Mouse (Mus musculus): ENCODE data around the gene Gphn. TPM values are rescaled to one million over a fixed set of nuclear protein-coding genes. Genes with fewer than 3 reads are reported as not detected.
A peak's percentile ranks its signal among the peaks of the same experiment; 100 is the strongest.

Gene Gphn
- 12.8 and 13.9 TPM in 2 replicates for polyA plus RNA-seq (2015; fragmentation: Nextera tagmentation; extraction: Ambion mirVana)

DNA sequence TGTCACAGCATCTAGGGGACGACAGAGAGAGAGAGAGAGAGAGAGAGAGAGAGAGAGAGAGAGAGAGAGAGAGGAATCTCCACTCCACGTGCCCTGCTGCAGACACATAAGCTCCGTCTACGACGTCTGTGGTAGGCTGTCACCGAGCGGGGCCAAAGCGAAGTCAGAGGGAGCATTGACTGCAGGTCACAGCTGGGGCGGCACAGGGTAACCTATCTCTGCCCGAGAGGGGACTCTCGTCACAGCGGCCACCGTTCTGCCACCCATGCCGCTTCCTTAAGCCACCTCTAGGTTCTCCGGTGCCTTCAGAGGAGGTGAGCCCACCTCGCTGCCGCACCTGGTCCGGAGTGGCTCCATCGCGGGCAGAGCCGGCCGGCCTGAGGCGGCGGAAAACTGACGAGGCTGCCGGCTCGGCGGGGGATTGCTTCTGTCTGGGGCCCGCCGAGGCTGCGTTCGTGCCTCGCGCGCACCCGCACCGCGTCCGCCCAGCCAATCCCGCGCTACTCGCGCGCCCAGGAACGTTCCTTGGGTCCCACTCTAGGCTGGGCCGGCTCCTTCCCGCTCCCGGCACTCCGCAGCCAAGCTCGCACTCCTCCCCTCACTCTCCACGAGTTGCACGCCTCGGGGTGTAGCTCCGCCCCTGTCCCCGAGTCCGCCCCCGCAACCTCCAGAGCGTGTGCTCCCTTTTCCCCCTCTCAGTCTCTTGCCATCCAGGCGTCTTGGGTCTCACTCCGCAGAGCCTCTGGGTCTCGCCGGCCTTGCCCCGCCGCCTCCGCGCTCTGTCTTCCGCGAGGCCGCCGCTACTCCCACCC is at the start of gene Gphn:
TSS of gene Gphn (plus strand) at position 673 of the 812 bp plus-strand sequence.
- under 1% methylated on average over 70 of the region's 70 CpGs for WGBS
- H3K27ac ChIP-seq (ENCODE audit: low read length), result peak within 1 kb of the TSS; percentile 100
- H3K4me3 ChIP-seq (ENCODE audit: low read length), result peak within 1 kb of the TSS; percentile 96
- peaks cover 3% of the 10 kb centered on the region; the same call in 1 of the 2 replicates for H3K4me1 ChIP-seq (ENCODE audit: control insufficient read depth, insufficient read depth, low read length)
- H3K9ac ChIP-seq (ENCODE audit: low read depth, low read length), result peak within 1 kb of the TSS; percentile 89
- peak within 1 kb of the TSS; percentile 78 for H3K4me2 ChIP-seq (ENCODE audit: low read depth, low read length)
- no peaks in the 10 kb centered on the region for H3K9me3 ChIP-seq (ENCODE audit: control insufficient read depth, low read length)
- no peaks in the 10 kb centered on the region for H3K36me3 ChIP-seq (ENCODE audit: control insufficient read depth, insufficient read depth, low read length)
- H3K27me3 ChIP-seq (replicated peaks; ENCODE audit: control insufficient read depth, insufficient read depth, low read length), result no peaks in the 10 kb centered on the region
- ATAC-seq, result peak; percentile 98

DNA sequence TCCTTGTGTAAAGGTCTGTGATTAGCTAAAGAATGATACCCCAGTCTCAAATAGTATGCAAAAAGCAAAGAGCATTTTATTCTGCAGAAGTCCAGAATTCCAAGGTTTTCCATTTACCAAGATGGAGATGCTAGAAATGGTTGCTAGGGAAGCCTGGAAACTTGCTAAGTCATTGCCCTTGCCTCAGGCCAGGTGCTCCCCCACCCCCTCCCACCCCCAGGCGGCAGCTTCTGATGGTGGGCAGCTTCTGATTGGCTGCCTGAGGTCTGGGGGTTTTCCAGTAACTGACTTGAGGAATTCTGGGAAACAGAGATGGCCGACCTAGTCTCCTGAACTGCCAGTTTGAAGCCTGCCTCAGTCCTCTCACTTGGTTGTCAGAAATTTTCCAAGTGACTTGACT is 44.7 kb upstream of the Gphn start:
- no peak overlapping the region for H3K4me3 ChIP-seq (ENCODE audit: low read length)
- H3K9ac ChIP-seq (ENCODE audit: low read depth, low read length), result no peak overlapping the region
- H3K36me3 ChIP-seq (ENCODE audit: control insufficient read depth, insufficient read depth, low read length), result no peaks in the 10 kb centered on the region
- H3K9me3 ChIP-seq (ENCODE audit: control insufficient read depth, low read length), result no peaks in the 10 kb centered on the region
- no peak overlapping the region for H3K27ac ChIP-seq (ENCODE audit: low read length)
- no peaks in the 10 kb centered on the region for H3K27me3 ChIP-seq (replicated peaks; ENCODE audit: control insufficient read depth, insufficient read depth, low read length)
- H3K4me2 ChIP-seq (ENCODE audit: low read depth, low read length), result no peak overlapping the region
- 68% methylated on average over 2 of the region's 2 CpGs for WGBS
- no peak for ATAC-seq
- no peaks in the 10 kb centered on the region for H3K4me1 ChIP-seq (ENCODE audit: control insufficient read depth, insufficient read depth, low read length)

DNA sequence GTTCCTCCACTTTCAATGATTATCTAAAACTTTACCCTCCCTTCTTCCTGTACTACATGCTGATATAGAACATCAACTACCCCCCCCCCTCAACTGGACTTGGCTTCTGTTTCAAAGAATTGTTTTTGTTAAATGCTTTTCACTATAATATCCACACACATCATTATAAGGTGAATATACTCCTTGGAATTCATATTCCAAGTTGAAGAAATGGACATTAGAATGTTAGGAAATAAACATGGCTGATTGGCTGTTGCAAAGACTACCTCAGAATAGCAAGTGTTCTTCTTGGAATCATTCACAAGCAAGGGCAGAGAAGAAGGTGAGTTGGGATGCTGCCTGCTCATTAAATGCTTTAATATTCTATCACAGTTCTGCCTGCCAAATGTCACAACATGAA is 32.2 kb upstream of the Gphn start, which contains the start of gene Gm6657:
TSS of gene Gm6657 (plus strand) at position 301 of the 400 bp plus-strand sequence.
- no peak within 1 kb of the TSS for H3K9ac ChIP-seq (ENCODE audit: low read depth, low read length)
- H3K4me2 ChIP-seq (ENCODE audit: low read depth, low read length), result no peak within 1 kb of the TSS
- H3K4me1 ChIP-seq (ENCODE audit: control insufficient read depth, insufficient read depth, low read length), result no peaks in the 10 kb centered on the region
- no peak within 1 kb of the TSS for H3K27ac ChIP-seq (ENCODE audit: low read length)
- no peak for ATAC-seq
- H3K27me3 ChIP-seq (replicated peaks; ENCODE audit: control insufficient read depth, insufficient read depth, low read length), result no peaks in the 10 kb centered on the region
- no peaks in the 10 kb centered on the region for H3K36me3 ChIP-seq (ENCODE audit: control insufficient read depth, insufficient read depth, low read length)
- H3K9me3 ChIP-seq (ENCODE audit: control insufficient read depth, low read length), result no peaks in the 10 kb centered on the region
- no peak within 1 kb of the TSS for H3K4me3 ChIP-seq (ENCODE audit: low read length)

DNA sequence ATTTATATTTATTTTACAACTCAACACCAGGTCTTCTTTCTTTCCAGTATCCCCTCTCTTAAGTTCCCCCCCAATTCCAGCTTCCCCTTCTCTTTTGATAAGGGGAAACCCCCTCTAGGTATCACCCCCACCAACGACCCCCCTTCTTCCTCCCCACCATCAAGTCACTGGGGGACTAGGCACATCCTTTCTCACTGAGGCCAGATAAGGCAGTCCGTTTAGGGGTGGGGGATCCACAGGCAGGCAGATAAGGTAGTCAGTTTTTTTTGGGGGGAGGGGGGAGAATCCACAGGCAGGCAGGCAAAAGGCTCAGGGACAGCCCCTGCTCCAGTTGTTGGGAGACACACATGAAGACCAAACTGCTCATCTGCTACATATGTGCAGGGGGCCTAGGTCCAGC is 30.8 kb upstream of the Gphn start:
- no peaks in the 10 kb centered on the region for H3K27me3 ChIP-seq (replicated peaks; ENCODE audit: control insufficient read depth, insufficient read depth, low read length)
- H3K36me3 ChIP-seq (ENCODE audit: control insufficient read depth, insufficient read depth, low read length), result no peaks in the 10 kb centered on the region
- no peak overlapping the region for H3K27ac ChIP-seq (ENCODE audit: low read length)
- no peaks in the 10 kb centered on the region for H3K4me1 ChIP-seq (ENCODE audit: control insufficient read depth, insufficient read depth, low read length)
- H3K9ac ChIP-seq (ENCODE audit: low read depth, low read length), result no peak overlapping the region
- no peak overlapping the region for H3K4me2 ChIP-seq (ENCODE audit: low read depth, low read length)
- H3K9me3 ChIP-seq (ENCODE audit: control insufficient read depth, low read length), result no peaks in the 10 kb centered on the region
- 65% methylated on average over 2 of the region's 2 CpGs for WGBS
- H3K4me3 ChIP-seq (ENCODE audit: low read length), result no peak overlapping the region
- no peak for ATAC-seq

DNA sequence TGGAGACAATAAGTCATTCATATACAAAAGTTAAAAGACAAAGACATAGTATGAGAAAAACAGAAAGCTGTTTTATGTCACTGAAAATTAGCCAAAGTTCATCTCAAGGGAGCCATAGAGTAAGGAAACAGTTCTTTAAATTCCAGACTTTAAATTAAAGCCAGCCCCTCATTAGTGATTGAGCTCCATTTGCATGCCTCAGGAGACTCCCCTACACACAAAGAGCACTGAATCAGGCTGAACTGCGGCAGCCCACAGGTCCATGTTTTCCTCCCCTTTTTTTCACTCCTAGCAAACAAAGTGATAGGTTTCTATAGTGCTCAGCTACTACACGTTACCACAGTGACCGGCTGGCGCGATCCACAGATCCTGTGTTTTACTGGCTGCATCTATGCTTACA is 22.5 kb upstream of the Gphn start:
- Histone ChIP-seq H3K9ac (ENCODE audit: low read depth, low read length) (no peak overlapping the region), H3K27ac (ENCODE audit: low read length) (no peak overlapping the region), H3K36me3 (ENCODE audit: control insufficient read depth, insufficient read depth, low read length) (no peaks in the 10 kb centered on the region), H3K9me3 (ENCODE audit: control insufficient read depth, low read length) (no peaks in the 10 kb centered on the region), H3K4me1 (ENCODE audit: control insufficient read depth, insufficient read depth, low read length) (0 out of 2 replicates have a peak, but pooled peaks cover 5% of the 10 kb centered on the region), H3K4me3 (ENCODE audit: low read length) (no peak overlapping the region), H3K4me2 (ENCODE audit: low read depth, low read length) (no peak overlapping the region), H3K27me3 (replicated peaks; ENCODE audit: control insufficient read depth, insufficient read depth, low read length) (no peaks in the 10 kb centered on the region)
- no peak for ATAC-seq
- WGBS, result 67% methylated on average over 5 of the region's 5 CpGs

DNA sequence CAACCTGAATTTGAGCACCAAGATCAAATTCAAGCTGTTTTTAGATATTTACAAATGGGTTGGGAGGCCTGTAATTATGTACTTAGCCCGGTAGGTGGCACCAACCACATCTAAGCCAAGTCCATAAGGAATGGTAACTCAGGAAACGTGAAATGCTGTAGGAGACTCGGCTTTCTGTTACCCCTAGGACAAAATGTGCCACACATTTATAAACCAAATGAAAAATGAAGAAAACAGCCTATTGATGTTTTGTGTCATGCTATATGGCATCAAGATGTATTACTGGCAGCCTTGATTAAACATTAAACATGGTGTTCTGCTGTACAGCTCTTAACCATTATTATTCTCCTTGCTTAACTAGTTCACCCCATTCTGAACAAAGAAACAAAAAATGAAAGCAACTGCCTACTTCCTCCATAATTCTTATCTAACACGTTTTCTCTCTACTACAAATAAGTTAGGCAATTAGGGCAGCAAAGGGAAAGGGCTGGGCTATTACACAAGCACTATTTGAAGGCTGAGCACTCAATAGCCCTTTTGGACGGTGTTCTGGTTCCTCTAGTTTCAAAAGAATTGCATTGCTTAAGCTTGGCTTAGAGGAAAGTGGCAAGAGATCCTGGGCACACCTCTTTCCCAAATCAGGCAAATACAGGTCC is 20.1 kb upstream of the Gphn start:
- WGBS, result 6% methylated on average over 5 of the region's 5 CpGs
- H3K36me3 ChIP-seq (ENCODE audit: control insufficient read depth, insufficient read depth, low read length), result no peaks in the 10 kb centered on the region
- H3K27me3 ChIP-seq (replicated peaks; ENCODE audit: control insufficient read depth, insufficient read depth, low read length), result no peaks in the 10 kb centered on the region
- ATAC-seq, result peak; percentile 85
- 0 out of 2 replicates have a peak, but pooled peaks cover 5% of the 10 kb centered on the region for H3K4me1 ChIP-seq (ENCODE audit: control insufficient read depth, insufficient read depth, low read length)
- peak overlapping the region; percentile 39 for H3K4me2 ChIP-seq (ENCODE audit: low read depth, low read length)
- H3K9ac ChIP-seq (ENCODE audit: low read depth, low read length), result no peak overlapping the region
- H3K4me3 ChIP-seq (ENCODE audit: low read length), result no peak overlapping the region; the same call in 1 of the 2 replicates
- no peak overlapping the region for H3K27ac ChIP-seq (ENCODE audit: low read length)
- no peaks in the 10 kb centered on the region for H3K9me3 ChIP-seq (ENCODE audit: control insufficient read depth, low read length)

DNA sequence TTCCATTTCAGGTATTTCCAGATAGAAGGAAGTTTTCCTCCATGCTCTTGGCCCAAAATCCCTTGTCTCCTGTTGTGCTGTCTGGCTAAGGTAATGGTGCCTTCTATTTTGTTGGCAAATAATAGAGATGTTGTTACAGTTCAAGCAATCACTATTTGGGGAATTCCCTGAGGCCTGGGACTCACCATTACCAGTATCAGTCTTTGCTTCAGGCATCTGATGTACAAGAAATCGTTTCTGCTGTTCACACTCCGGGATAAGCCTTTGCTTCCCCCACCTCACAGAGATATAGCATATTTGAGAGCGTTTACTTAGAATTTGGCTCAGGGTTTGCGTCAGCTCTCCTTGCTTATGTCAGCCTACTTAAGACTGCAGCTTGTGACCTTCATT is 19.6 kb upstream of the Gphn start:
- 0 out of 2 replicates have a peak, but pooled peaks cover 5% of the 10 kb centered on the region for H3K4me1 ChIP-seq (ENCODE audit: control insufficient read depth, insufficient read depth, low read length)
- H3K27me3 ChIP-seq (replicated peaks; ENCODE audit: control insufficient read depth, insufficient read depth, low read length), result no peaks in the 10 kb centered on the region
- H3K4me2 ChIP-seq (ENCODE audit: low read depth, low read length), result peak overlapping the region; percentile 39; the same call in 1 of the 2 replicates
- H3K36me3 ChIP-seq (ENCODE audit: control insufficient read depth, insufficient read depth, low read length), result no peaks in the 10 kb centered on the region
- no peaks in the 10 kb centered on the region for H3K9me3 ChIP-seq (ENCODE audit: control insufficient read depth, low read length)
- no peak overlapping the region for H3K27ac ChIP-seq (ENCODE audit: low read length)
- ATAC-seq, result 0 out of 2 replicates have a peak, but pooled peaks have one; percentile 3
- WGBS, result 71% methylated on average over 4 of the region's 4 CpGs
- H3K9ac ChIP-seq (ENCODE audit: low read depth, low read length), result no peak overlapping the region
- no peak overlapping the region; the same call in 1 of the 2 replicates for H3K4me3 ChIP-seq (ENCODE audit: low read length)

DNA sequence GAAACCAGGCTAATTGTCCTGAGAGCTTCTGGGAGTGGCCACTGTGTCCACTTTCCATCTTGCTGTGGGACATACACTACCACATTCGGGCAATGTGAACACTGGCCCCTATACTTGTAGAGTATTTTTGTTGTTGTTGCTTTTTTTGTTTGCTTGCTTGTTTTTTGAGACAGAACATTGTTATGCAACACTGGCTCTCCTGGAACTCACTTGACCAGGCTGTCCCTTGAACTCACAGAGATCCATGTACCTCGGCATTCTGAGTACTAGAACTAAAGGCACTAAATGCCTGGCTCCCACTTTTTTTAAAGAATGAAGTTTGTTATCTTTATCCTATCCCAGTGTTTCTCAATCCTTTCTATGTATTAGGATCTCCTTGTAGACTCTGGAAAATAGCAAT is 16.3 kb upstream of the Gphn start:
- Histone ChIP-seq H3K4me3 (ENCODE audit: low read length) (no peak overlapping the region), H3K9ac (ENCODE audit: low read depth, low read length) (no peak overlapping the region), H3K27ac (ENCODE audit: low read length) (no peak overlapping the region), H3K4me2 (ENCODE audit: low read depth, low read length) (no peak overlapping the region), H3K9me3 (ENCODE audit: control insufficient read depth, low read length) (no peaks in the 10 kb centered on the region), H3K27me3 (replicated peaks; ENCODE audit: control insufficient read depth, insufficient read depth, low read length) (no peaks in the 10 kb centered on the region), H3K4me1 (ENCODE audit: control insufficient read depth, insufficient read depth, low read length) (0 out of 2 replicates have a peak, but pooled peaks cover 5% of the 10 kb centered on the region), H3K36me3 (ENCODE audit: control insufficient read depth, insufficient read depth, low read length) (no peaks in the 10 kb centered on the region)
- WGBS, result 80% methylated on average over 2 of the region's 2 CpGs
- ATAC-seq, result no peak

DNA sequence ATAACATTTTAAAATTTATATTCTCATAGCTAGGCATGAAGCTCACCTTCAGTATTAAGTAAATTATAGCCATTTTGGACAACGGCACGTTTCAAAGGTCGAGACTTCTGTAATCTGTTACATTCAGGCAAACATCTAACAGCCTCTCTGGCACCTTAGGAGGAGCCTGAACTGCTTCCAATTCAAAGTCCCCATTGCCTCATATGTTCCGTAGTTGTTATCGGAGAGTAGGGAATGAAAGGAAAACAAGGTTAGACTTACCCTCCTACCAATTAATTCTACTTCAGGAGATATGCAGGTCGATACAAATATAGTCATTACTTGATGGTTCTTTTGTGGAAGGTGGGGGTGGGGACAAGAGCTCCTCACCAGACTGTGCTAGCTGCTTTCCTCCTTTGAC is 10.7 kb upstream of the Gphn start:
- H3K4me3 ChIP-seq (ENCODE audit: low read length), result no peak overlapping the region
- no peak overlapping the region for H3K4me2 ChIP-seq (ENCODE audit: low read depth, low read length)
- H3K36me3 ChIP-seq (ENCODE audit: control insufficient read depth, insufficient read depth, low read length), result no peaks in the 10 kb centered on the region
- no peaks in the 10 kb centered on the region for H3K4me1 ChIP-seq (ENCODE audit: control insufficient read depth, insufficient read depth, low read length)
- 63% methylated on average over 6 of the region's 6 CpGs for WGBS
- no peaks in the 10 kb centered on the region for H3K9me3 ChIP-seq (ENCODE audit: control insufficient read depth, low read length)
- H3K27ac ChIP-seq (ENCODE audit: low read length), result no peak overlapping the region
- no peak for ATAC-seq
- H3K27me3 ChIP-seq (replicated peaks; ENCODE audit: control insufficient read depth, insufficient read depth, low read length), result no peaks in the 10 kb centered on the region
- H3K9ac ChIP-seq (ENCODE audit: low read depth, low read length), result no peak overlapping the region

Measured in intestine, embryonic 16.5 days (tissue).